ENCODE assay signal across 30 mouse cellular contexts in genomic region chr8:120181274-120181673, GRCm38 (mm10). TPM values are rescaled to one million over a fixed set of nuclear protein-coding genes. Genes with fewer than 3 reads are reported as not detected.
"Had no signal": no experiment of that assay in that cellular context is flagged by ENCODE, and none has a peak within 500 bp of the region (broad histone marks: within the 10 kb centered on the region; RNA-seq: fewer than 3 reads in every experiment).

No protein-coding gene starts in this region.

- DNase-seq: gastrocnemius, postnatal 25 days; heart, adult 18-20 months; heart, postnatal 10 days; heart, postnatal 36 days; kidney, adult 9 months; kidney, postnatal 14 days; layer of hippocampus, adult 9-11 months; layer of hippocampus, postnatal 36 days; left cerebral cortex, postnatal 4 days; liver; liver, embryonic 13.5 days; liver, postnatal 0 days had no signal

- ATAC-seq: hindbrain, postnatal 0 days; intestine, embryonic 16.5 days; liver, postnatal 0 days had no signal

- H3K4me3 ChIP-seq: heart, embryonic 10.5 days; heart, embryonic 12.5 days; hindbrain, embryonic 13.5 days; hindbrain, embryonic 15.5 days; kidney, embryonic 15.5 days; limb, embryonic 12.5 days; liver, embryonic 13.5 days; liver, embryonic 15.5 days had no signal

- H3K9me3 ChIP-seq: heart, embryonic 10.5 days; heart, embryonic 12.5 days; hindbrain, embryonic 13.5 days; hindbrain, embryonic 15.5 days; kidney, embryonic 15.5 days; limb, embryonic 12.5 days; liver, embryonic 13.5 days; liver, embryonic 15.5 days had no signal

- H3K27me3 ChIP-seq: hindbrain, embryonic 15.5 days had no signal

- H3K4me2 ChIP-seq: heart, embryonic 12.5 days; hindbrain, embryonic 13.5 days; hindbrain, embryonic 15.5 days; kidney, embryonic 15.5 days; limb, embryonic 12.5 days; liver, embryonic 13.5 days; liver, embryonic 15.5 days had no signal

- H3K27ac ChIP-seq: hindbrain, embryonic 13.5 days; hindbrain, embryonic 15.5 days; hindbrain, postnatal 0 days; kidney, embryonic 15.5 days; kidney, postnatal 0 days; limb, embryonic 12.5 days; liver, embryonic 13.5 days; liver, embryonic 15.5 days had no signal

- H3K36me3 ChIP-seq: heart, embryonic 10.5 days; heart, embryonic 12.5 days; hindbrain, embryonic 13.5 days; hindbrain, embryonic 15.5 days; kidney, embryonic 15.5 days; limb, embryonic 12.5 days; liver, embryonic 13.5 days; liver, embryonic 15.5 days had no signal

- H3K9ac ChIP-seq: heart, embryonic 12.5 days; hindbrain, embryonic 13.5 days; hindbrain, embryonic 15.5 days; kidney, embryonic 15.5 days; limb, embryonic 12.5 days; liver, embryonic 13.5 days; liver, embryonic 15.5 days; liver, postnatal 0 days had no signal

RNA-seq across cellular contexts. Expression of gene Fam92b, which starts 4.0 kb away (rescaled TPM):
- total RNA-seq: gastrocnemius, adult 8-10 months; gastrocnemius, postnatal 25 days; gastrocnemius, postnatal 4 days; granulocyte monocyte progenitor cell, adult 5-6 weeks; heart, adult 8-10 months; heart, postnatal 10 days; heart, postnatal 36 days; hematopoietic stem cell, adult 5-6 weeks; left cerebral cortex, postnatal 4 days had no signal
- polyA plus RNA-seq: heart, embryonic 12.5 days; heart, embryonic 14.5 days; kidney, adult 2 months; kidney, postnatal 0 days; limb, embryonic 12.5 days; limb, embryonic 14.5 days; liver, embryonic 13.5 days; liver, embryonic 15.5 days; liver, postnatal 0 days had no signal
